Mouse (Mus musculus) brown adipose tissue, adult 24 weeks (tissue): ENCODE data around the gene B4galt3. TPM values are rescaled to one million over a fixed set of nuclear protein-coding genes. Genes with fewer than 3 reads are reported as not detected.
"Not testable (repeated sequence)": the region's sequence is repeated elsewhere in the genome, so short reads cannot be mapped to it uniquely, and the experiment has no call there.

Source experiments
- H3K27ac ChIP-seq: fragments of 200-500 bp; replicated peaks from 2 replicates; pipeline ENCODE4 v1.5.1; 2012; ENCODE audit warnings: low read depth, mild to moderate bottlenecking, low read length
- H3K4me1 ChIP-seq: fragments of 200-500 bp; 2 replicates; pipeline ENCODE4 v1.6.1; 2012; ENCODE audit warnings: low read length, mixed read lengths; ENCODE audit not compliant: control insufficient read depth, insufficient read depth, insufficient read length
- H3K4me3 ChIP-seq: fragments of 200-500 bp; 2 replicates; pipeline ENCODE4 v1.5.1; 2012; ENCODE audit warnings: low read depth, mild to moderate bottlenecking, low read length, moderate library complexity; ENCODE audit not compliant: insufficient read depth
- polyA plus RNA-seq: library from polyadenylated mRNA; stranded (reverse); fragments of >200 nt; gene quantifications from 2 replicates; pipeline ENCODE4 v1.2.4, GENCODE M21; 2012; ENCODE audit not compliant: missing spikeins, insufficient read depth, insufficient read length

The B4galt3 gene
- polyA plus RNA-seq, 1 experiment = 11.3 TPM

DNA sequence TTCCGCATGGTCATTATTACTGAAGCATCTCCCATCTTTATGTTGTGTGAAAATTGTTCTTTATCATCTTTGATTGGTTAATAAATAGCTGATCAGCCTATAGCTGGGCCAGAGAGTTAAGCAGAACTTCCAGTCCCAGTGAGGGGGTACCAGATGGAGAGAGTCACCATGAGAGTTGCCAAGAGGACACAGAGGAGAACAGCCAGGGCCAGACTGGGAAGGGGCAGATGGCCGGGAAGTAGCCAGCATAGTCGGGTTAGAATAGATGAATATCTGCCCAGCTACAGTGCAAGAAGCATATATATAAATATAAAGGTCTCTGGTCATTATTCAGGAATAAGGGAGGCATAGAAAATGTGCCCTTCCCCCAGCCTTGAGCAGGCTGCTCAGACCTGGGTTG is 28.1 kb downstream of the B4galt3 start:
- Histone ChIP-seq H3K4me1 (0 out of 2 replicates have a peak, but pooled peaks cover 3% of the 10 kb centered on the region), H3K4me3 (no peak overlapping the region), H3K27ac (no peak overlapping the region)

DNA sequence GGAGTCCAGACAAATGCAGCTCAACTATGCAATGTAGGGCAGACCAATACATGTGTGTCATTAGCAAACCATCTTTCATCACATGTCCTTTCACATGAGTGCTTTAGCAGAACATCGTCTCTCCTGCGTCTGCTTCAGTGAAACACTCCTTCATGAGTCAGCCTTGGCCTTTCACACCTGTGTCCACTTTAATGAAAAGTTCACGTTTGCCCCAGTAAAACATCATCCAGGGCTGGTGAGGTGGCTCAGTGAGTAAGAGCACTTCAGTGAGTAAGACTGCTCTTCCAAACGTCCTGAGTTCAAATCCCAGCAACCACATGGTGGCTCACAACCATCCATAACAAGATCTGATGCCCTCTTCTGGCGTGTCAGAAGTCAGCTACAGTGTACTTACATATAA is 36.0 kb downstream of the B4galt3 start:
- not testable (repeated sequence) for H3K4me3 ChIP-seq, H3K27ac ChIP-seq, H3K4me1 ChIP-seq

DNA sequence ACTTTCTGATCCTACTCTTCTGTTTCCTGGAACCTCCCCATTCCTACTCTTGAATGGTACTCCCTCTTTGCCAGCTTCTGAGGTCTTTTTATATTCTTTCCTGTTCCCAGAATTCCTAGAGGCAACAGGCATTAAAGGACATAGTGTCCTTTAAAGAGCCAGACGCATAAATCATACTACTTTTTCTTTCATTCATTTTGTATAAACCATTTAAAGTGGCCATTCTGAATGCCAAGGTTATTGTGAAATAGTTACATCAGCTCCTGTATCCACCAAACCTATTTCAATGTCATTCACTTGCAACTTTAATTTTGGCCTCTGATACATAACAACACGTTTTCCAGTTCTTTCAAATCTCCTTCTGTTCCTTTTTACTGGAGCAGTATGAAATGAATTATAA is 39.2 kb downstream of the B4galt3 start:
- no peak overlapping the region for H3K27ac ChIP-seq
- H3K4me3 ChIP-seq = no peak overlapping the region
- H3K4me1 ChIP-seq = no peaks in the 10 kb centered on the region

DNA sequence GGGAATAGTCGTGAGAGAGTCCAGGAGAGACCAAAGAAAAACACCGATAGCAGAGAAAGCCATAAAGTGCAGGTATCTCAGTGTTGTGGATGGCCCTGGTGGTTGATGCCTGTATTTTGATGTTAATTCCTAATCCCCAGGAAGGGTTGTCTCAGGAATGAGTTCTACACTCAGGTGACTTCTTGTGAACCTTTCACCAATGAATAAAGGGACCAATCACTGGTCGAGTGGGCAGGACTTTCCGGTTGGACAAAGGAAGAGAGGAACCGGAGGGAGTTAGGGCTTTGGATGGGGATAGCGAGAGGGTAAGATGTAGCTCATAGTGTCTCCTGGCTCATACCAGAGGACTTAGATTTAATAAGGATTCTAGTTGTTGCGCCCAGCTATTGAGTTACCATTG is 49.6 kb downstream of the B4galt3 start:
- H3K27ac ChIP-seq = no peak overlapping the region
- H3K4me1 ChIP-seq = no peaks in the 10 kb centered on the region
- H3K4me3 ChIP-seq = no peak overlapping the region

DNA sequence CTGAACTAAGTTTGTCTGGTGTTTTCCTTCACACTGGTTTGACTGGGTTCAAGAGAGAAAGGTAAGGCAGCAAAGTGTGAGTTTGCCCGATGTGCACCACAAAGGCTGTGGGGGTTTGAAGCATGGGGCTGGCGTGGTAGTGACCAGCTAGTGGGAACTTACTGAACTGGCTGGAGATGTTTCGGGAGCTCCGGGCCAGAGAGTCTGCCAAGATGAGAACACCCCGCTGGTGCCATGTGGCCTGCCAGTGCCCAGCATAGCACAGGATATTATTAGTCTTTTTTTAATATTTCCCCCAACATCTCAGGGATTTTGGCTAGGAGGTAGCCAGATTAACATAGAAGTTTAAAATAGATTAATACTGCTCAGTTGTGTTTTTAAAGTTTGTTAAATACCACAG is 50.0 kb downstream of the B4galt3 start:
- Histone ChIP-seq H3K27ac (no peak overlapping the region), H3K4me3 (no peak overlapping the region)

DNA sequence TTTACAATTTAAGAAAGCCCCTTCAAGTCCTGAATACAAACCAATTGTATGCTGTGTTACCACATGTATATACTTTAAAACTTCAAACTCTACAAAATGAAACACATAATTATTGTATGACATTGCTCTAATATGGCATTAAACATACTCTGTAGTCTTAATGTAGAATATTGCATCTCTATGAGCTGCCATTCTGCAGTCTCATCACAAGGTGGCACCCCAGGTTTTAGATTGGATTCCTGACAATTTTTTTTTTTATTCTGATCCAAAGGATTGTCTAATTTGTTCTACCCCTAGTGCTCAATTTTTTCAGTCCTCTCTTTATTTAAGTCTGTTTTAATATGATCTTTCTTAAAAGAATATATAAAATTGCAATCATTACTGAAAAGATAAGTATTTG is 51.3 kb downstream of the B4galt3 start:
- no peaks in the 10 kb centered on the region for H3K4me1 ChIP-seq
- no peak overlapping the region for H3K27ac ChIP-seq
- H3K4me3 ChIP-seq = no peak overlapping the region

More for the DNA sequence above, 50.0 kb downstream of the B4galt3 start:
- no peaks in the 10 kb centered on the region for H3K4me1 ChIP-seq

DNA sequence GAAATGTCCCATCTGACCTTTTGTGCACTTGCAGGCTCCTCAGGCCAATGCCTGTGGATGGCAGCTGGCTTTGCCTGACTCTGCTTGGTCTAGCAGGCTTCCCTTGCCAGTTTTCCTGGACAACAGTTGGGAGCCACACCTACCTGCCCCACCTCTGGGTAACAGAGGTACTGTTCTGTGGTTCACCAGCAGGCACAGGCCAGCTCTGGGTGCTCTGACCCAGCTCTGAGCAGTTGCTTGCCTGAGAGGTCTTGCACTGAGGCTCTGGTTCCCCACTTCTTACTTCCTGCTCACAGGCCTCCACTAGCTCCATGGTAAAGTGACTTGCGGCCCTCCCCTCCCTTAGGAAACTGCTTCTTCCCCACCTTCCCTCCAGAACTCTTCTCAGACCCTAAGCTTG is 51.9 kb downstream of the B4galt3 start:
- Histone ChIP-seq H3K27ac (no peak overlapping the region), H3K4me3 (no peak overlapping the region), H3K4me1 (no peaks in the 10 kb centered on the region)

DNA sequence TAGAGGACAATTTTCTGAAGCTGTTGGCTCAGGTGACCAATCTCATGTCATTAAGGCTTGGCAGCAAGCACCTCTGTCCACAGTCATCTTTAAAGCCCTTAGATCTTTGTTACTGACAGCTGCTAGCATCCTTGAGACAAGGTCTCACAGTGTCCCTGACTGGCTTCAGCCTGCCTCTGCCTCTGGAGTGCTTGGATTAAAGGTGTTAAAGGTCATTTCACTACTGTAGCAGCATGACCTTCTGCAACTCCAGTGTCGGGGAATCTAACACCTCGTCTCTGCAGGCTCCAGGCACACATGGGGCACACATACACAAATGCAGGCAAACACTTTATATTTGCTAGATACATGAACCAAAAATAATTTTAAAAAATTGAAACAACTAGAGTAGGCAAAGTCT is 55.4 kb downstream of the B4galt3 start:
- H3K4me1 ChIP-seq = no peaks in the 10 kb centered on the region; the same call in 1 of the 2 replicates
- H3K4me3 ChIP-seq = no peak overlapping the region
- H3K27ac ChIP-seq = no peak overlapping the region

Other genes starting within 250 kb of the B4galt3 start
- gene Fcgr3, start 205.4 kb upstream of the B4galt3 start, polyA plus RNA-seq = 15.9 and 17.1 TPM in 2 replicates
- gene Cfap126, start 156.4 kb upstream of the B4galt3 start, polyA plus RNA-seq = 2.6 and 11.0 TPM in 2 replicates
- gene Sdhc, start 119.7 kb upstream of the B4galt3 start, polyA plus RNA-seq = 1,219 and 1,267 TPM in 2 replicates
- gene Mpz, start 119.6 kb upstream of the B4galt3 start, polyA plus RNA-seq = 4.6 and 5.3 TPM in 2 replicates
- 3.3 and 4.2 TPM in 2 replicates for gene Pcp4l1, start 74.1 kb upstream of the B4galt3 start, polyA plus RNA-seq
- gene Nr1i3, start 56.4 kb upstream of the B4galt3 start, polyA plus RNA-seq = not detected in 2 replicates
- gene Tomm40l, start 47.8 kb upstream of the B4galt3 start, polyA plus RNA-seq = 59.3 and 65.5 TPM in 2 replicates
- 3.5 and 19.0 TPM in 2 replicates for gene Apoa2, start 45.3 kb upstream of the B4galt3 start, polyA plus RNA-seq
- 29.3 and 35.1 TPM in 2 replicates for gene Fcer1g, start 36.0 kb upstream of the B4galt3 start, polyA plus RNA-seq
- gene Adamts4, start 19.9 kb upstream of the B4galt3 start, polyA plus RNA-seq = 0.50 and 1.2 TPM in 2 replicates
- 1,478 and 1,710 TPM in 2 replicates for gene Ndufs2, start 18.9 kb upstream of the B4galt3 start, polyA plus RNA-seq
- gene Ppox, start 10.9 kb downstream of the B4galt3 start, polyA plus RNA-seq = 12.3 and 15.2 TPM in 2 replicates
- 11.7 and 14.7 TPM in 2 replicates for gene Usp21, start 17.7 kb downstream of the B4galt3 start, polyA plus RNA-seq
- gene Ufc1, start 24.7 kb downstream of the B4galt3 start, polyA plus RNA-seq = 149 and 183 TPM in 2 replicates
- gene Dedd, start 58.8 kb downstream of the B4galt3 start, polyA plus RNA-seq = 22.3 and 27.1 TPM in 2 replicates
- gene Nit1, start 75.3 kb downstream of the B4galt3 start, polyA plus RNA-seq = 41.1 and 62.5 TPM in 2 replicates
- 73.2 and 83.7 TPM in 2 replicates for gene Pfdn2, start 75.3 kb downstream of the B4galt3 start, polyA plus RNA-seq
- gene Klhdc9, start 90.5 kb downstream of the B4galt3 start, polyA plus RNA-seq = not detected in 2 replicates
- gene Nectin4, start 99.8 kb downstream of the B4galt3 start, polyA plus RNA-seq = not detected in 2 replicates
- 2.1 and 3.0 TPM in 2 replicates for gene Arhgap30, start 118.6 kb downstream of the B4galt3 start, polyA plus RNA-seq
- 13.1 and 18.2 TPM in 2 replicates for gene Usf1, start 141.0 kb downstream of the B4galt3 start, polyA plus RNA-seq
- gene Tstd1, start 148.5 kb downstream of the B4galt3 start, polyA plus RNA-seq = not detected in 2 replicates
- 42.9 and 45.1 TPM in 2 replicates for gene F11r, start 167.2 kb downstream of the B4galt3 start, polyA plus RNA-seq
- 2.7 and 3.0 TPM in 2 replicates for gene Alyref2, start 233.2 kb downstream of the B4galt3 start, polyA plus RNA-seq